In the genomic region with DNA sequence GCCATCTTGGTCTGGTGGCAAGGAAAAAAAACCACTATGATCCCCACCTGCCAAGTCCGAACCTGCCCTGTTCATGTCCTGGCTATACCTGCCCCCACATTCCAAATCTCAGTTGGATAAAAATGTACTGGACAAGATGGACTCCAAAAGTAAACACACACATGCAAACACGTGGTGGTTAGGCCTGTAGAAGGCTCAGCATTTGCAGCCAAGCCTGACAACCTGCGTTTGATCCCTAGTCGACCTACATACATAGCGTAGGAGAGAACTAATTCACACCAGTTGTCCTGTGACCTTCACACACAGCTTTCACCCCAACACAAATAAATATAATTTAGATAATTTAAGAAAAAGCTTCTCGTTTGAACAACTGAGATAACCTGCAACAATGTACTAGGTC, we compare ENCODE assay signal across 10 mouse cellular contexts. TPM values are rescaled to one million over a fixed set of nuclear protein-coding genes. Genes with fewer than 3 reads are reported as not detected.
DNase-seq lines count a peak whose midpoint lies in the region; ATAC-seq and TF ChIP-seq lines count a peak whose summit lies in the region.
"Had no signal": no experiment of that assay in that cellular context is flagged by ENCODE, and none has a peak within 500 bp of the region (broad histone marks: within the 10 kb centered on the region; RNA-seq: fewer than 3 reads in every experiment).

No protein-coding gene starts in this region.

- no peak for TF ChIP-seq POLR2A in limb, embryonic 14.5 days (IDR thresholded peaks at IDR 0.05; ENCODE audit: borderline replicate concordance, extremely low read depth, insufficient read depth, insufficient read length)
- no peak for TF ChIP-seq POLR2A in cerebellum, adult 2 months (IDR thresholded peaks at IDR 0.05; ENCODE audit: borderline replicate concordance, insufficient read depth, low read length)

- peaks cover 41% of the 10 kb centered on the region for H3K27me3 ChIP-seq in heart, embryonic 10.5 days (ENCODE audit: insufficient read depth, poor library complexity, severe bottlenecking)
- H3K27me3 ChIP-seq in stomach, embryonic 14.5 days (ENCODE audit: control insufficient read depth, insufficient read depth, low read length) = peaks cover 25% of the 10 kb centered on the region
- H3K27me3 ChIP-seq in stomach, postnatal 0 days (ENCODE audit: control insufficient read depth, insufficient read depth, low read length) = peaks cover 2% of the 10 kb centered on the region; the same call in 1 of the 2 replicates
- peaks cover 48% of the 10 kb centered on the region for H3K27me3 ChIP-seq in limb, embryonic 14.5 days (ENCODE audit: control insufficient read depth, insufficient read depth, low read length)
- peaks cover 26% of the 10 kb centered on the region for H3K27me3 ChIP-seq in stomach, embryonic 15.5 days (replicated peaks)
- H3K27me3 ChIP-seq in cerebellum, adult 2 months (ENCODE audit: control insufficient read depth, insufficient read depth, low read length) = no peaks in the 10 kb centered on the region

- DNase-seq in heart, embryonic 10.5 days (ENCODE audit: low spot score) = no peak
- no peak for DNase-seq in heart, postnatal 14 days
- no peak for DNase-seq in stomach, postnatal 0 days (ENCODE audit: low spot score)
- DNase-seq in limb, embryonic 14.5 days (ENCODE audit: low spot score) = no peak
- no peak for DNase-seq in cerebellum, adult 2 months
- DNase-seq in frontal cortex, postnatal 14 days (ENCODE audit: low spot score in 2 of 2) = no peak

- H3K4me3 ChIP-seq in heart, embryonic 10.5 days = peak overlapping the region; percentile 70
- H3K4me3 ChIP-seq in stomach, embryonic 14.5 days (ENCODE audit: low read depth, low read length) = 0 out of 2 replicates have a peak overlapping the region, but pooled peaks have one; percentile 12
- no peak overlapping the region for H3K4me3 ChIP-seq in stomach, postnatal 0 days (ENCODE audit: low read depth, low read length)
- H3K4me3 ChIP-seq in limb, embryonic 14.5 days (replicated peaks; ENCODE audit: low read length) = no peak overlapping the region
- peak overlapping the region; percentile 48; the same call in 1 of the 2 replicates for H3K4me3 ChIP-seq in stomach, embryonic 15.5 days (replicated peaks)
- no peak overlapping the region for H3K4me3 ChIP-seq in cerebellum, adult 2 months (replicated peaks; ENCODE audit: insufficient read depth, low read depth, low read length)

- H3K9me3 ChIP-seq in heart, embryonic 10.5 days = no peaks in the 10 kb centered on the region; the same call in 1 of the 2 replicates
- H3K9me3 ChIP-seq in stomach, embryonic 14.5 days (ENCODE audit: control insufficient read depth, low read depth, low read length) = no peaks in the 10 kb centered on the region
- H3K9me3 ChIP-seq in stomach, postnatal 0 days (ENCODE audit: control insufficient read depth, low read length) = no peaks in the 10 kb centered on the region
- no peaks in the 10 kb centered on the region for H3K9me3 ChIP-seq in limb, embryonic 14.5 days (ENCODE audit: control insufficient read depth, low read length)
- H3K9me3 ChIP-seq in stomach, embryonic 15.5 days = no peaks in the 10 kb centered on the region

- H3K27ac ChIP-seq in heart, embryonic 10.5 days = no peak overlapping the region
- no peak overlapping the region for H3K27ac ChIP-seq in stomach, embryonic 14.5 days (ENCODE audit: low read length)
- H3K27ac ChIP-seq in stomach, postnatal 0 days (replicated peaks) = no peak overlapping the region
- no peak overlapping the region for H3K27ac ChIP-seq in limb, embryonic 14.5 days (replicated peaks; ENCODE audit: low read depth, low read length)
- H3K27ac ChIP-seq in stomach, embryonic 15.5 days = no peak overlapping the region
- H3K27ac ChIP-seq in cerebellum, adult 2 months (ENCODE audit: insufficient read depth, low read length) = no peak overlapping the region

- H3K36me3 ChIP-seq in heart, embryonic 10.5 days = 0 out of 2 replicates have a peak, but pooled peaks cover 3% of the 10 kb centered on the region
- H3K36me3 ChIP-seq in stomach, embryonic 14.5 days (ENCODE audit: control insufficient read depth, insufficient read depth, low read length) = no peaks in the 10 kb centered on the region
- no peaks in the 10 kb centered on the region for H3K36me3 ChIP-seq in stomach, postnatal 0 days (ENCODE audit: control insufficient read depth, insufficient read depth, low read length)
- H3K36me3 ChIP-seq in limb, embryonic 14.5 days (ENCODE audit: control insufficient read depth, insufficient read depth, low read length) = no peaks in the 10 kb centered on the region
- no peaks in the 10 kb centered on the region for H3K36me3 ChIP-seq in stomach, embryonic 15.5 days

- H3K4me1 ChIP-seq in heart, embryonic 10.5 days = peaks cover 40% of the 10 kb centered on the region
- H3K4me1 ChIP-seq in stomach, embryonic 14.5 days (ENCODE audit: control insufficient read depth, insufficient read depth, low read length) = peaks cover 21% of the 10 kb centered on the region
- 0 out of 2 replicates have a peak, but pooled peaks cover 5% of the 10 kb centered on the region for H3K4me1 ChIP-seq in stomach, postnatal 0 days (replicated peaks; ENCODE audit: control insufficient read depth, insufficient read depth)
- peaks cover 8% of the 10 kb centered on the region for H3K4me1 ChIP-seq in limb, embryonic 14.5 days (ENCODE audit: control insufficient read depth, insufficient read depth, low read length)
- peaks cover 17% of the 10 kb centered on the region for H3K4me1 ChIP-seq in stomach, embryonic 15.5 days
- H3K4me1 ChIP-seq in cerebellum, adult 2 months (ENCODE audit: control insufficient read depth, insufficient read depth, low read length) = no peaks in the 10 kb centered on the region

- H3K9ac ChIP-seq in stomach, embryonic 14.5 days (replicated peaks; ENCODE audit: low read depth, low read length) = no peak overlapping the region
- H3K9ac ChIP-seq in stomach, postnatal 0 days (ENCODE audit: low read length) = no peak overlapping the region
- H3K9ac ChIP-seq in limb, embryonic 14.5 days (ENCODE audit: low read depth, low read length, severe bottlenecking) = no peak overlapping the region
- no peak overlapping the region for H3K9ac ChIP-seq in stomach, embryonic 15.5 days

- ATAC-seq in stomach, embryonic 14.5 days (ENCODE audit: insufficient number of reproducible peaks, insufficient read depth, low FRiP score, low read depth) = no peak
- no peak for ATAC-seq in stomach, postnatal 0 days (ENCODE audit: low FRiP score, low TSS enrichment)
- no peak for ATAC-seq in limb, embryonic 14.5 days (ENCODE audit: low FRiP score, low read depth)
- no peak for ATAC-seq in stomach, embryonic 15.5 days (ENCODE audit: insufficient read depth, low FRiP score, low read depth)

- no peak for TF ChIP-seq CTCF in stomach, postnatal 0 days (IDR thresholded peaks at IDR 0.05; ENCODE audit: low read depth)
- no peak for TF ChIP-seq CTCF in cerebellum, adult 2 months (IDR thresholded peaks at IDR 0.05; ENCODE audit: borderline replicate concordance, insufficient read depth, low read depth, low read length)

- intact Hi-C loops in heart, postnatal 14 days (cut with DNase I) = loop anchor here (5.0 kb wide), 1 partner anchor 87 kb away; a partner anchor contains a TSS

- peak overlapping the region; percentile 79 for H3K4me2 ChIP-seq in stomach, embryonic 14.5 days (replicated peaks; ENCODE audit: low read depth, low read length)
- H3K4me2 ChIP-seq in stomach, postnatal 0 days (replicated peaks; ENCODE audit: low read depth) = no peak overlapping the region
- H3K4me2 ChIP-seq in limb, embryonic 14.5 days (replicated peaks; ENCODE audit: low read depth, low read length, severe bottlenecking) = 0 out of 2 replicates have a peak overlapping the region, but pooled peaks have one; percentile 71
- H3K4me2 ChIP-seq in stomach, embryonic 15.5 days = peak overlapping the region; percentile 46

- TF ChIP-seq EP300 in stomach, postnatal 0 days (optimal IDR thresholded peaks at IDR 0.05) = no peak

- WGBS in heart, embryonic 10.5 days = 41% methylated on average over 6 of the region's 6 CpGs
- 49% methylated on average over 6 of the region's 6 CpGs for WGBS in stomach, embryonic 14.5 days
- 52% methylated on average over 6 of the region's 6 CpGs for WGBS in stomach, postnatal 0 days
- WGBS in limb, embryonic 14.5 days = 50% methylated on average over 6 of the region's 6 CpGs
- WGBS in stomach, embryonic 15.5 days = 52% methylated on average over 6 of the region's 6 CpGs
- 60% methylated on average over 6 of the region's 6 CpGs for WGBS in cerebellum, adult 2 months

RNA-seq across cellular contexts. Expression of a gene that starts 3.5 kb away (rescaled TPM):
- 1.3 and 2.1 TPM in 2 replicates for polyA plus RNA-seq in heart, embryonic 10.5 days (2016; fragmentation: Nextera tagmentation; extraction: Ambion mirVana)
- under 1 TPM in 1 of 2 experiments, not detected in 1; 0.76 TPM for total RNA-seq in heart, postnatal 14 days (2021)
- polyA plus RNA-seq in stomach, embryonic 14.5 days (2014; fragmentation: Nextera tagmentation; extraction: Ambion mirVana) = 0.53 and 1.9 TPM in 2 replicates
- polyA plus RNA-seq in stomach, postnatal 0 days (2015; fragmentation: Nextera tagmentation; extraction: Ambion mirVana) = 0.28 and 0.57 TPM in 2 replicates
- 0.32 TPM in 1 of 2 replicates, not detected in the other for polyA plus RNA-seq in limb, embryonic 14.5 days (2012; rRNA removed)
- not detected in 2 replicates for polyA plus RNA-seq in limb, embryonic 14.5 days (2014; fragmentation: Nextera tagmentation; extraction: Ambion mirVana)
- polyA plus RNA-seq in stomach, embryonic 15.5 days (2015; fragmentation: Nextera tagmentation; extraction: Ambion mirVana) = 0.62 and 1.7 TPM in 2 replicates
- polyA plus RNA-seq in cerebellum, adult 2 months (2012; rRNA removed) = 0.38 TPM in 1 of 2 replicates, not detected in the other
- total RNA-seq: liver, adult 2 months had no signal
- polyA plus RNA-seq: liver, adult 2 months had no signal

RNA-seq across cellular contexts. Expression of a gene that starts 4.9 kb away (rescaled TPM):
- polyA plus RNA-seq in heart, embryonic 10.5 days (2016; fragmentation: Nextera tagmentation; extraction: Ambion mirVana) = 48.3 and 50.4 TPM in 2 replicates
- 1 to 10 TPM; 8.6 to 9.7 TPM for total RNA-seq in heart, postnatal 14 days (2021)
- polyA plus RNA-seq in stomach, embryonic 14.5 days (2014; fragmentation: Nextera tagmentation; extraction: Ambion mirVana) = 41.5 and 41.6 TPM in 2 replicates
- polyA plus RNA-seq in stomach, postnatal 0 days (2015; fragmentation: Nextera tagmentation; extraction: Ambion mirVana) = 26.3 and 27.3 TPM in 2 replicates
- 58.7 and 80.6 TPM in 2 replicates for polyA plus RNA-seq in limb, embryonic 14.5 days (2012; rRNA removed)
- polyA plus RNA-seq in limb, embryonic 14.5 days (2014; fragmentation: Nextera tagmentation; extraction: Ambion mirVana) = 30.5 and 35.5 TPM in 2 replicates
- polyA plus RNA-seq in stomach, embryonic 15.5 days (2015; fragmentation: Nextera tagmentation; extraction: Ambion mirVana) = 38.8 and 43.7 TPM in 2 replicates
- polyA plus RNA-seq in cerebellum, adult 2 months (2012; rRNA removed) = 41.6 and 43.7 TPM in 2 replicates

RNA-seq across cellular contexts. Expression of a gene that starts 23.3 kb away (rescaled TPM):
- polyA plus RNA-seq in heart, embryonic 10.5 days (2016; fragmentation: Nextera tagmentation; extraction: Ambion mirVana) = 19.2 and 23.6 TPM in 2 replicates
- total RNA-seq in heart, postnatal 14 days (2021) = 100 to 1,000 TPM; 354 to 358 TPM
- polyA plus RNA-seq in stomach, embryonic 14.5 days (2014; fragmentation: Nextera tagmentation; extraction: Ambion mirVana) = 178 and 189 TPM in 2 replicates
- polyA plus RNA-seq in stomach, postnatal 0 days (2015; fragmentation: Nextera tagmentation; extraction: Ambion mirVana) = 81.0 and 94.8 TPM in 2 replicates
- polyA plus RNA-seq in limb, embryonic 14.5 days (2012; rRNA removed) = 86.0 and 107 TPM in 2 replicates
- 54.3 and 57.1 TPM in 2 replicates for polyA plus RNA-seq in limb, embryonic 14.5 days (2014; fragmentation: Nextera tagmentation; extraction: Ambion mirVana)
- 154 and 161 TPM in 2 replicates for polyA plus RNA-seq in stomach, embryonic 15.5 days (2015; fragmentation: Nextera tagmentation; extraction: Ambion mirVana)
- polyA plus RNA-seq in cerebellum, adult 2 months (2012; rRNA removed) = 26.9 and 28.2 TPM in 2 replicates
- total RNA-seq: granulocyte monocyte progenitor cell, adult 5-6 weeks had no signal

Comparison
In these comparisons a context has a peak if more than half of its experiments do, and no peak if none do; other contexts are left out.
1. H3K4me3 ChIP-seq: peak in heart, embryonic 10.5 days (single experiment), stomach, embryonic 14.5 days (single experiment) and stomach, embryonic 15.5 days (single experiment); none in stomach, postnatal 0 days (single experiment), limb, embryonic 14.5 days (single experiment) and cerebellum, adult 2 months (single experiment).